Mouse (Mus musculus): ENCODE measurements at regions not wholly inside any gene's neighbourhood (a gene's known extent, or its start where the extent isn't known, plus 50 kb on each side); places are given as distances from the start of the nearest gene placed in this dataset.
"Not testable (repeated sequence)": the region's sequence is repeated elsewhere in the genome, so short reads cannot be mapped to it uniquely, and the experiment has no call there.

- DNase-seq (ENCODE audit: low read depth, low spot score) = no peak
These were observed 540.5 kb upstream of the Pkdcc start for GRCm38 (mm10) chr17:82674593-82674992.

GRCm38 (mm10) chr17:82666557-82666956 is 548.5 kb upstream of the Pkdcc start:
- DNase-seq (ENCODE audit: low read depth, low spot score) = not testable (repeated sequence)

DNA sequence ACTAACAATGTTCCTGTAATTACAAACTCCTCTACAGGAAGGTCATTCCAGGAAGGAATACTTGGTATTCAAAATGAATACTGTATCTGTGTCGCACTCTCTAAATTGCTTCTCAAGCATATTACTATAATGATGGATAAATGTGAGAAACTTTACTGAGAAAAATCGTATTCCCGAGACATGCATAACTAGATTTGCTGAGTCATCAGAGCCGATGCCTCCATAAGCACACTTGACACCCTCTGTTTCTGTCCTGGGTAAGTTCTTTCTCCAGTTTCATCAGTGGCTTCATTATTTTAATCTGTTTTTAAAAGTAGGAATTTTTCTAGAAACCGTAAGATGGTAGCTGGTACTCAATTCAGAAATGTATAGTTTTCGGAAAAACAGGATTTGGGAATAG is 550.7 kb upstream of the Pkdcc start:
- no peak for DNase-seq (ENCODE audit: low read depth, low spot score)

DNA sequence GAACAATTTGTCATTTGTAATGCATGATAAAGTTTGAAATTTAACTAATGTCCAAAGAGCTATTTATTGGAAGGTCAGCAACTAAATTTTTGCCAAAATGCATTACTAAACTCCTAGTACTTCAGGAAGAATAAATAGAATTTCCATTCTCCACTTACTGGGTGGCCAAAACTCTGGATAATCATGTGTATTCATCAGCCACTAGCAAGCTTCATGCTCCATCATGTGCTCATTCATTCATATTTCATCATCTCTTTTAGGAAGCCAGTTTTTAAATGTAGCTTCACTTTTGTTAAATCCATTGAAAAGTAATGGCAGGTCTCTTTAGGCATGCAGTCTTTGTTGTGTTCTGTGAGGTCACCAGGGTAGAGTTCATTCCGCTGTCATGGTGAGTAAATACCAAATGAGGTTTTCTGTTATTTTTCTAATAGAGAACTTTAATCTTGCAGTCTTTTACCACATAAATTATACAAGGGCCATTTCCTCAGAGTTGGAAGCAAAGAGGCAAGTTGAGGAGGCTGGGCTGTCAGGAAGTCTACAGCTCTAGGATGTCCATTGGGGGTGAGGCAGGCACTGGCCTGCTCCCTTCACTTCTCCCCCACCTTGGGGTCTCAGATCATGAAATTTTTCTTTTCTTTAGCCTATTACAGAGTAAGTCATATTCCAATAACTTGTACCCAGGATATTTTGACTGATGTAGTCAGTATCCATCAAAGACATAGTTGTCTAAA is 578.5 kb upstream of the Pkdcc start:
- DNase-seq (ENCODE audit: low read depth, low spot score) = no peak

GRCm38 (mm10) chr17:82635849-82636248 is 579.2 kb upstream of the Pkdcc start:
- no peak for DNase-seq (ENCODE audit: low read depth, low spot score)

DNA sequence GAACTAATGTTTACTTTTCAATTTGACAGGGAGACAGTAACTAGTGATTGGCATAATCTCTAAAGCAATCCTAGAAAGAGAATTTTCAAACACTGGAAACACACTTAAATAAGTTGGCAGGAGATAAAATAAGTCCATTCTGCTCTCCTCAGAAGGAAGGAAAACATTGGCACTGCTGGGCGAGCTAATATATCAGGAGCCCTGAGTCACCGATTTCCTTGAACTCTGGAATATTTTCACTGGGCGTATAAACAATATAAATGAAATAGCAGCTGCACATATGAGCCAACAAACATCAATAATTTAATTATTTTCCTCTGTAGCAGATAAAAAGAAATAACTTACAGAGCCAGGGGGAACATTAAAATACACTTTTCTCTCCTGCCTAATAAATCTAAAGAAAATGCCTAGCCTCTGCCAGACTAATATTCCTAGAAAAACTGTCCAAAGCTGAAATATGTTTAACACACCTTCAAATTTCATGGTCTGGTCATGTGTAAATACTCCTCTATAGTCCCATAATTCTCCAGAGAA is 608.4 kb upstream of the Pkdcc start:
- no peak for DNase-seq (ENCODE audit: low read depth, low spot score)

GRCm38 (mm10) chr17:82583801-82584200 is 631.3 kb upstream of the Pkdcc start:
- DNase-seq (ENCODE audit: low read depth, low spot score) = no peak

DNA sequence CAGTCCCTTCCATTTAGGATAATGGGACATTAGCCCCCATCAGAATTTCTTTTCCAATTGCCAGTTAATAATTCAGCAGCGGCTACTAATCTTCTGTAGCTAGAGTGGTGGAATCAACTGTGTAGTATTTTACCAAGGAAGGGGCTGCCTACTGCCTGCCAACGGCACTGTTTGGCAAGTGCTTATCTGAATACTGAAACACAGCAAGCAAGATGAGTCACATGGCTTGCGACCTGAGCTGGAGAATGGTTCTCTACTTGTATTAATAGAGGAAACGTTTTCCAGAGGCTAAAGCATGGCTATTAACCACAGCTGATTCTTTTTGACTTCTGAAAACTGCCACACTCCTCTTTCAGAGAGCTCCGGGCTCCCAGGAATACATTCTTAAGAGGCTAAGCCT is 681.6 kb upstream of the Pkdcc start:
- DNase-seq (ENCODE audit: low read depth, low spot score) = no peak

DNA sequence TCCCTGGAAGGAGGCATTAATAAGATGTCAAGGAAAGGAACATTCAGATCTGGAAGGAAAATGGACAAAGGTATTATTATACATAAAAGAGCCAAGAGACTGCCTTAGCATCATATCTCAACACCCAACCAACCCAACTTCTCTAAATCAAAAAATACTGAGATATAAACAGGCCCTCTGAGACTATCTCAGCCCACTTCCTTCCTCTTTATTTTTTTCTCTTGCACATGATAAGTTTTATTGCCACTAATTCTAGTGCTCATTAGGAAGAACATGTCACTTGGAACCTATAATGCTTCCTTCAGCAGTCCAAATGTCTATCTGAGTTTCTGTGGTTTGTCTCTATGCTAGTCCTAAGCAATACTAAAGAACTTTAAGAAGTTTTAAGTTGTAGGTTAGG is 697.0 kb upstream of the Pkdcc start:
- no peak for DNase-seq (ENCODE audit: low read depth, low spot score)

- no peak for DNase-seq (ENCODE audit: low read depth, low spot score)
These were observed 698.2 kb upstream of the Pkdcc start for GRCm38 (mm10) chr17:82516850-82517249.

GRCm38 (mm10) chr17:82513816-82514215 is 701.3 kb upstream of the Pkdcc start:
- no peak for DNase-seq (ENCODE audit: low read depth, low spot score)

- DNase-seq (ENCODE audit: low read depth, low spot score) = peak; percentile 15
These were observed 710.8 kb upstream of the Pkdcc start for GRCm38 (mm10) chr17:82504291-82504690.

DNA sequence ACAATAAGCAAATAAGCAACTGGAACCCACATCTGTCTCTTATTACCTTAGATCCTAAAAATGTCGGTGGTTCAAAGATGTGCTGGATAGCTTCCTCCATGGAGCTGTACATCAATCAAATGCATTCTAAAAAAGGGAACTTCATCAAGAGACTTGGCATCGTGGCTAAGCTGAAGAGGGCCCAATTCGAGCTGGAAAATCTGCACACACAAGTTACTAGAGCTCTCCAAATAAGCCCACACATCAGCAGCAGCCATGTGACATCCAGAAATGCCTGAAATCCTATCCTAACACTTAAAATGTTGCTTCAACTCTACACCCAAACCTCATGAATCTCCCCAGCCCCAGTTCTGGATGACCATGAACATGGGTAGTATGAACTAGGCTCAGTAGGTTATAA is 729.5 kb upstream of the Pkdcc start:
- DNase-seq (ENCODE audit: low read depth, low spot score) = no peak

DNA sequence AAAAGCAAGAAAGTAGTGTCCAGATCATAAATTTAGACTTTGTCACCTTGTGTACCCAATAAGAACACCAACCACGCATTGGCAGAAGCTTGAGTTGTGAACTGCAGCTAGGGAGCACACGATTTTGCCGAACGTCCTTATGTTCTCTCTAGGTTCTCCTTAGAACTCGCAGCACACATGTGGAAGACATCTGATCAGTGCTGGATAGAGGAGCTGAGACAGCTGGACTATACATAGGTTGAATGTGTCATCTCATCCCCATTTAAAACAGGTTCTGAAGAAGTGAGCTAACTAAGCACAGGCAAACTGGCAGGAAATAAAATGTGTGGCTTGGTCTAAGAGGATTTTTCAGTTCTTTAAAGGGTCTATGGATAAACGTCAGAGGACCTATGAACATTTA is 730.5 kb upstream of the Pkdcc start:
- no peak for DNase-seq (ENCODE audit: low read depth, low spot score)

DNA sequence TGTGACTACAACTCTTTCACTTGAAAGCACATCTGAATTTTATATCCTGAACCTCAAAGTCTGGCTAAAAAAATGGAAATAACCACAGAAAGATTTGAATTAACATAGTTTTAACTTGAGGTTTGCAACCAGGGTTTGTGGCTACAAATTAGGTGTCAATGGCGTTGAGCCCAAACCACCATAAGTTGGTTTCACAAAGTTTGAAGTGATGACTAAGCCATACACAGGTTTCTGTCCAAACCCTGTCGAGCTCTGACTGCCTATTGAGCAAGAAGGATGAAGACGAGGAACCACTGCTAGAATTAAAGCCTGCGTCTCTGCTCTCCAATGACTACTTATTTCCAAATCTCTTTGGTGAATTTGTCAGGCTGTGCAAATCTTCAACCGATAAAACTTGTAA is 719.8 kb upstream of the Slc8a1 start:
- no peak for DNase-seq (ENCODE audit: low read depth, low spot score)

GRCm38 (mm10) chr17:82453847-82454246 is 715.7 kb upstream of the Slc8a1 start:
- DNase-seq (ENCODE audit: low read depth, low spot score) = no peak

DNA sequence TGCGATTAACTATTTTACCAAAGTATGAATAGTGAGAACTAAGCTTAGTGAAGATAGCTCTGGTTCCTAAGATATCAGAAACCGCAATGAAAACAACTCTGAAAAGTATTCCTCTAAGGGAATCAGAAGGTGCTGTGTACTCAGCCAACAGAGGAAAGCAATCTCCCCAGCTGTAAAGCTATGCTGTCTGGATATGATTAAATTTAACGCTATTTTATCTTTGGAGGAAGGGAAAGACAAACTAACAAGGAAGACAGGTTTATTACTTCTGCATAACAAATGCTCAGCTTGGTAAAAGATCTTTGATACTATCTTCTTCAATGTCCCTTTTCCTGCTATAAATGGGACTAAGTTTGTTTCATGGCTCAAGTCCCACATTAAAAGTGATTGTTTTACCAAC is 700.9 kb upstream of the Slc8a1 start:
- DNase-seq (ENCODE audit: low read depth, low spot score) = no peak

DNA sequence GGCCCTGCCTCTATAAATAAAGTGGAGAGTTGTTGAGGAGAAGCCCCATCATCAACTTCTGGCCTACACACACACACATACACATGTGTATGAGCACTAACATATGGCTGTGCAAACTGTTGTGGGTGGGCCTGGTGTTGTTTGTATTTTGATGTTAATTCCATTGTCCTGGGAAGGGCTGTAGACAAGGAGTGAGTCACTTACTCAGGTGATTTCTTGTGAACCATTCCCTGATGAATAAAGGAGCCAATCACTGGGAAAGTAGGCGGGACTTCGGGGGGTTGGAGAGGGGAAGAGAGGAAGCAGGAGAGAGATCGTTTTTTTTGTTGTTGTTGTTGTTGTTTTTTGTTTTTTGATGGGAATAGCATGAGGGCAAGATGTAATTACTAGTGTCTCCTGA is 699.0 kb upstream of the Slc8a1 start:
- DNase-seq (ENCODE audit: low read depth, low spot score) = peak; percentile 92

- DNase-seq (ENCODE audit: low read depth, low spot score) = peak; percentile 5
These were observed 694.5 kb upstream of the Slc8a1 start for GRCm38 (mm10) chr17:82432678-82433077.

DNA sequence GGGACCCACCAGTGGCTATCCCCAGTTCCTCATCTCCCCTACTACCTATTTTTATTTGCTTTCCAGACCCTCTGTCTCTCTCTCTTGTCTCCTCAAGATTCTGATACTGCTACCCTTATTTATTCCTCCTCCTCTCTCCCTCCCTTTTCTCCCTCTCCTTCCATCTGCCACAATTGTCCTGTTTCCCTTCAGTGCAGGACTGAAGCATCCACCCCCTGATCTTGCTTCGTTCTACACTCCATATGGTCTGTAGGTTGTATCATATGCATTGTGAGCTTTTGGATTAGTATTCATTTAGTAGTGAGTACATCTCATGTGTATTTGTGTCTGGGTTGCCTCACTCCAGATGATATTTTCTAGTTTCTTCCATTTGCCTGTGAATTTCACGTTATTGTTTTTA is 670.1 kb upstream of the Slc8a1 start:
- DNase-seq (ENCODE audit: low read depth, low spot score) = no peak

DNA sequence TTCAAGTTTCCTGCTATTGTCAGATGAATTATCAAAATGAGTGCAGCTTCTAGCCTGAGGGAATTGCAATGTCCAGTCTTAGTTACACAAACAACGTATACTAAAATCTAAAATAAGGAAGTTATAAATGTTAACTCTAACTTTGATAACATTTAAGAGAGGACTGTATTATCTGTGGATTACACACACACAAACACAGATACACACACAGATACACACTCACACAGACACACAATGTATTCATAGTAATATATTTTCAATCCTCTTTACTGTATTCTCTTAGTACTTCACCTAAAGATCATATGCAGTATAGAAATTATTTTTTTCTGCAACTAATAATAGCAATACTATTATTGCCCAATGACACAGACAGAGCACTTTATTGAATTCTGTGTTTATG is 661.2 kb upstream of the Slc8a1 start:
- no peak for DNase-seq (ENCODE audit: low read depth, low spot score)

DNA sequence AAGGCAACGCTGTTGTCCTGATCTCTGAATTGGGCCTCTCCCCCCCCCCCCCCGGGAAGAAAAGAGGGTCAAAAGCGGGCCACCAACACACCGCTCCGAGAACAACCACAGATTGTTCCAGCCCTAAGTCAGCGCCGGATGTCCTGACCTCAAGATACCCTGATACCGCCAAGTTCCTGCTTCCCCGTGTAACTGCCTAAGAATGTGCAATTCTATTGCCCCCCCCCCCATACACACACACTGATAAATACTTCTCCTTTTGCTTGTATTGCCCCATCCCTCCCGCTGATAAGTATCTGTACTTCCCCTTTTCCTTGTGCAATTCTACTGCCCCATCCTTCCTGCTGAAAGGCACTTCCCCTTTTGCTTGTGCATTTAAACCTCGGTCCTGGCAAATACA is 641.2 kb upstream of the Slc8a1 start:
- DNase-seq (ENCODE audit: low read depth, low spot score) = not testable (repeated sequence)

DNA sequence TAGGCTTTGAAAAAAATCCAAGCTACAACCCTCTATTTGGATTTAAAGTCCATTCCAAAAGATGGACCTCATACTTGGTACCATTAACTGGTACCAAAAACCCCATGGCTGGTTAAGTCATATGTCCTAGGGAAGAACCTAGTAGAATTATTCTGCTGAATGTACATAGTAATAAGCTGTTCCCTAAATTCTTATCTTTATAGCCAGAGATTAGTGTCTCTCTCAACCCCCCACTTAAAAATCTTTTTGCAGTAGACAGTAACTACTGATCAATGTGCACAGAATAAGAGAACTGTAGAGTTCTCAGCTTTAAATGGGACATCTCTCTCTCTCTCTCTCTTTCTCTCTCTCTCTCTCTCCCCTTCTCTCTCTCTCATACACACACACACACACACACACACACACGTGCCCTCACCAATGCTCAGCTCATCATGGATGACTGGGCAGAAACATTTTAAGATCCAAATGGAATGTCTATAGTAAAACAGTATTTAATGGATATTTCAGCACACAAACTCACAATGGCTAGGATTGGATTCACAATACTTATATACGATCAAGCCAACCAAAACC is 640.2 kb upstream of the Slc8a1 start:
- no peak for DNase-seq (ENCODE audit: low read depth, low spot score)

Data from R1 (cell line).